Mouse (Mus musculus): ENCODE data around the gene Matn4. TPM values are rescaled to one million over a fixed set of nuclear protein-coding genes. Genes with fewer than 3 reads are reported as not detected.
A peak's percentile ranks its signal among the peaks of the same experiment; 100 is the strongest.
"Not testable (repeated sequence)": the region's sequence is repeated elsewhere in the genome, so short reads cannot be mapped to it uniquely, and the experiment has no call there.

Matn4 gene
- total RNA-seq, 2 experiments from 2014 or later, result 13.0 to 14.9 TPM

- intact Hi-C loops (cut with DNase I), result no loop called here
- no peak for DNase-seq (ENCODE audit: extremely low spot score in 1 of 2, low spot score in 2 of 2)
These were observed 21.1 kb downstream of the Matn4 start for GRCm38 (mm10) chr2:164383656-164384399.

DNA sequence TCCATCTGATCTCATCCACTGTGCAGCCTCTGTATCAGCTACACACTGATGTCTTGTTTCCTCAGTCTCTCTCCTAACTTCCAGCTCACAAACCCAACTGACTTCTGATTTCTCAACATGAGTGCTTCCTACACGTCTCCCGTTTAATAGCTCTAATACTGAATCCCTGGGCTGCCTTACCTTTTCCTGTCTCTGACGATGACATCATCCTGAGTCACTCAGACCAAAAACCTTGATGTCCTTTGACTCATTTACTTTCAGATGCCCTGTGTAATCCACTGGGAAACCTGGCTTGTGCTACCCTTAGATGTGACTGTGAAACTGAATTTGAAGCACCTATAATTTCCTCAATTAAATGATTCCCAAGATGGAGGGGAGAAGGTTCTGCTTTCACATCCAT is 22.0 kb downstream of the Matn4 start:
- no peak for DNase-seq (ENCODE audit: extremely low spot score in 1 of 2, low spot score in 2 of 2)
- intact Hi-C loops (cut with DNase I), result no loop called here

DNA sequence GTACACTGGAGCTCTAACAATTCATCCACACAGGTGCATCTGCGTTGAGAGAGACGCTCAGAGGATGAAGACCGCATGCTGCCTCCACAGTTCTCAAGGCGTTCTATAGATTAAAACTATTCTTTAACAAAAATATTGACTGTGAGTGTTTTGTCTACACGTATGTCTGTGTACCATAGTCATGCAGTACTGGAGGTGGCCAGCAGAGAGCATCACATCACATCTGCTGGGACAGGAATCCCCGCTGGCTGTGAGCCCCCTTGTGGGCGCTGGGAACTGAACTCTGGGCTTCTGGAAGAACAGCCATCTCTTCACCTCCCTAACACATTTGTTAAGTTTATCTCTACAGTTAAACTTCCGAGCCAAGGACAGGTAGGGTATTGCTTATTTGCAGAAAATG is 23.2 kb downstream of the Matn4 start:
- DNase-seq (ENCODE audit: extremely low spot score in 1 of 2, low spot score in 2 of 2), result no peak
- intact Hi-C loops (cut with DNase I), result no loop called here

DNA sequence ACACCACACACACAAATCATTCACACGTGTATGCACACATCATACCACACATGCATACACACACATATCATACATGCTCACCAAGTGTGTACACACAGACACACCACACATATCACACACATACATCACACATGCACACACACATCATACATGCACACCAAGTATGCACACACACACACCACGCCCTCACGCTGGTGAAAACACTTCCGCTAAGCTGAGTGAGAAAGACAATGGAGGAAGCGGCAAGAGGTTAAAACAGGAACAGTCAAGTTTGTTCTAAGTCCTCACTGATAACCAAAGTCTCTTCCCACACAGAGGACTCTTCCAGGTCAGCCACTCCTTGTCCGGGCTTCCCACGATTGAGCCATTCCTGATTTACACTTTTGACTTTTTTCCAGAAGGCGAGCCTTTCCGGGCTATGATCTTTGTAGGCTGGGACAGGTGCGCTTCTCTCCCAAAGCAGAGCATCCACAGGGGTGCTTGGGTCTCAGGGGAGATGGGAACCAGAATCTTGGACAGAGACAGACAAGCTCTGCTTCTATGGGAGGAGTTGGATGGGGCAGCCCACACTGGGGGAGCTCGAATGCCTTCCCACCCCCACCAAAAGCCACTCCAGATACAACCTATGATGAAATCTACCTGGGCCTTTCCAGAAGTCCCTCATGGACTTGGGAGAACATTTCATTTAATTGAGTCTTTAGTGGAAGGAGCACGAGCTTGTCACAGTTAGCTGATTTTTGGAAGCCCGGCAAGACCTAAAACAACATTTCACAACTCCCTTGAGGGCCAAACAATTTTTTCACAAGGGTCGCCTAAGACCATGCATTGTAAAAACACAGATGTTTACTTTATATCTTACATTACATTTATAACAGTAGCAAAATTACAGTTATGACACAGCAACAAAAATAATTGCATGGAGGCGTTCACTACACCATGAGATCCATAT is 27.2 kb downstream of the Matn4 start:
- intact Hi-C loops (cut with DNase I), result no loop called here
- no peak for DNase-seq (ENCODE audit: extremely low spot score in 1 of 2, low spot score in 2 of 2)

DNA sequence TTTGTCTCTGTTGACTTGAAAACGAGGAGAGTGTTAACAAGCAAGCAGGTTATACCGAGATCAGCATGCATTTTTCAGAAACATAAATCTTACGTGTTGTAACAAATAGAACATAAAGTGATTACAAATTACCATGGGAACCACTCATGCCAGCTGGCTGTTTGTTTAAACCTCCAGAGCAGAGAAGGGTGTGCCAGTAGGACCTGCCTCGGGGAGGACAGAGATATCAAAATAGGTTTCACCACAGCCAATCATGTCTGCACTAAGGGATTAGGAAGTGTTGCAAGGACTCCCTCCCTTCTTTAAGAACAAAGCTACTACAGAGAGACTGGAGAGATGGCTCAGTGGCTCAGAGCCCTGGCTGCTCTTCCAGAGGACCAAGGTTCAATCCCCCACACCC is 31.8 kb downstream of the Matn4 start:
- no peak for DNase-seq (ENCODE audit: extremely low spot score in 1 of 2, low spot score in 2 of 2)
- intact Hi-C loops (cut with DNase I), result no loop called here

DNA sequence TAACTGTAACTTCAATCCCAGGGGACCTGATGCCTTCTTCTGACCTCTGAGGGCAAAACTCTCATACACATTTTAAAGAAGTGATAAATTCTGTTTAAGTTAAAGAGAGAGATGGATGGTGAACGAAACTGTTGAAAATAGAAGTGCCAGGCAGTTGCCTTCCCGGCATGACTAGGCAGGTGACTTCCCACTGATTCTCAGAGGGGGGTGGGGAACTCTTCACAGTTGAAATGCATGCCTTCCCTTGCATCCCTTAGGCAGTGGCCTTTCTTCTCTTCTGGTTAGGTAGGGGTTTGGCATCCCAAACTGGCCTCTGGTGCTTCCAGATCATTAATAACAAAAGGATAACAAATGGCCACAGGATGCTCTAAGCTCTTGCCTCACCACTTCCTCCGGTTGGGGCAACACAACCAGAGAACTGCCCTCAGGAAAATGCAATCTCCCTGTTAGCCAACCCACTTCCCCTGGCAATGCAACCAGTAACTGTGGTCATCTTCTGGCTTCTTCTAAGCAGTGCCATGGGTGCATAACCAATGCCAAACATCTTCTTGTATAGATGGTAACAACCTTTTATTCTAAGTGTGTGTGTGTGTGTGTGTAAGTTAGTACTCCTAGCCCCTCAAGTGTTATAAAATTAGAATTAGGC is 32.4 kb downstream of the Matn4 start:
- no peak for DNase-seq (ENCODE audit: extremely low spot score in 1 of 2, low spot score in 2 of 2)
- intact Hi-C loops (cut with DNase I), result no loop called here

GRCm38 (mm10) chr2:164371371-164371770 is 33.6 kb downstream of the Matn4 start:
- intact Hi-C loops (cut with DNase I), result no loop called here
- DNase-seq (ENCODE audit: extremely low spot score in 1 of 2, low spot score in 2 of 2), result no peak

- intact Hi-C loops (cut with DNase I), result no loop called here
These were observed 36.3 kb downstream of the Matn4 start for GRCm38 (mm10) chr2:164368620-164369105.

GRCm38 (mm10) chr2:164366947-164367346 is 38.0 kb downstream of the Matn4 start:
- DNase-seq (ENCODE audit: extremely low spot score in 1 of 2, low spot score in 2 of 2), result no peak
- intact Hi-C loops (cut with DNase I), result no loop called here

More at GRCm38 (mm10) chr2:164368620-164369105, 36.3 kb downstream of the Matn4 start:
- DNase-seq (ENCODE audit: extremely low spot score in 1 of 2, low spot score in 2 of 2), result no peak

GRCm38 (mm10) chr2:164360974-164361657 is 43.8 kb downstream of the Matn4 start:
- no peak for DNase-seq (ENCODE audit: extremely low spot score in 1 of 2, low spot score in 2 of 2)
- intact Hi-C loops (cut with DNase I), result no loop called here

DNA sequence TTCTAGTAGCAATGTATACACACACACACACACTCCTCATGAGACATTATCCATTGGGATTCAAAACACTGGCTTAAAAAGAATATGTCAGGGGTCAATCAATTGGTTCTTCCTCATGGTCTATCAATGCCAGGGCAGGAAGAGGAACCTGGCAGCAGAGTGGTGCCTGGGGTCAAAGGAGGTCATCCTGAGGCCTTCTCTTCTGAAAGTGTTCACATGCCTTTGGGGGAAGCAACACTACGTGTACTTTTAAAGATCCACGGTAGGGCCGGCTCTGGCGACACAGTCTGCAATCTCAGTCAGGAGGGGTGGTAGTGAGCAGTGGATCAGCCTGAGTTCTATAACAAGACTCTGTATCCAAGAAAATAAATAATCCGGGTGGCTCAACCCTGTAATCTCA is 45.3 kb downstream of the Matn4 start:
- no peak for DNase-seq (ENCODE audit: extremely low spot score in 1 of 2, low spot score in 2 of 2)

DNA sequence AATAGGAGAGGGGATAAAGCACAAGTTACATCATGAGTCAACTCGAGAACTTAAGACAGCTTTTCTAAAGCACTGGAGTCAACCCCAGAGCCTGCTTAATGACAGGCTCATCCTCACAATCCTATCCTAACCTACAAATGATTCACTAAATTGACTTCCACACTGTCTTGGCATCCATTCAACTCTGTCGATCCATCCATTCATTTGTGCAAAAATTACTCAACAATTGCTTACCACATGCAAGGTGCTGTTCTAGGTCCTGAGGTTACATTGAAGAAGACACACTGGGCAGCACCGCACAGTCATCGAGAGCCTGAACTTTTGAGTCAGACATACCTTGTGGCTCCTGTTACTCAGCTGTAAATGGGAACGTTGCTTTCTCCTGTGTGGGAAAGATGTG is 45.9 kb downstream of the Matn4 start:
- DNase-seq (ENCODE audit: extremely low spot score in 1 of 2, low spot score in 2 of 2), result no peak

More for the DNA sequence above, 45.3 kb downstream of the Matn4 start:
- intact Hi-C loops (cut with DNase I), result no loop called here

GRCm38 (mm10) chr2:164358373-164358772 is 46.6 kb downstream of the Matn4 start:
- intact Hi-C loops (cut with DNase I), result no loop called here

More for the DNA sequence above, 45.9 kb downstream of the Matn4 start:
- intact Hi-C loops (cut with DNase I), result no loop called here

DNA sequence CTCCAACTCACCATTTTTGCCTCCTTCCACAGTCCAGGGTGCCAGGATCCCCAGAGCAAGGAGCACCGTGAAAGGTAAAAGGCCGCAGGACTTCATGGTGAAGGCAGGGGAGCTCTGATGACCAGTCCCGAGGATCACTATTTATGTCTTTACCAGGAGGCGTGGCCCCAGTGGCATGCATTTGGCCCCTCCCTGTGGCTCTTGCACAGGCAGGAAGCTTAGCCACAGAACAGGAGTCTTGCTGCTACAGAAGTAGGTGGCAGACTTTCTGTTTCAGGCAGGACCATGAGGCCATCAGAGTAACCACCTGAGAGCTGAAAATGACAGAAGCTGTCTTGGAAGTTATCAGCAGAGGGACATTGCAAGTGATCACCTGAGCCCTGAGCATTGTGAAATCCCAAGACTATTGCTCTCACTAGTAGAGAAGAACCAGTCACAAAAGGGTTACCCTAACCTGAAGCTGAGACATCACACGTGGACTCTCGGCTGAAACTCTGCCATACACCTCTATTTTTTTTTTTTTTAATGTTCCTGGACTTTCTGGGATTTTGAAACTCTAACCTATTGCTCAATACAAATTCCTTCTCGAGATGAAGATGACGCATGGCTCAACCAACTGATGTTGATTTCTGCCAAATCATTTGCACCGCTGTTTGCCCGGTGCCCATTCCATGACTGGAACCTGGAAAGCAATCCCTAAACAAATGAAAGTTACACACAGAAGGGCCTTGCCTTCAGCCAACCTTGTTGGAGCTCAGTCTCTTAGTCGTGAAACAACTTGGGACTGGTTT is 48.6 kb downstream of the Matn4 start:
- intact Hi-C loops (cut with DNase I), result no loop called here
- no peak for DNase-seq (ENCODE audit: extremely low spot score in 1 of 2, low spot score in 2 of 2)

More at GRCm38 (mm10) chr2:164358373-164358772, 46.6 kb downstream of the Matn4 start:
- DNase-seq (ENCODE audit: extremely low spot score in 1 of 2, low spot score in 2 of 2), result no peak

- intact Hi-C loops (cut with DNase I), result no loop called here
- no peak for DNase-seq (ENCODE audit: extremely low spot score in 1 of 2, low spot score in 2 of 2)
These were observed 51.6 kb downstream of the Matn4 start for GRCm38 (mm10) chr2:164353356-164353755.

GRCm38 (mm10) chr2:164352697-164353096 is 52.3 kb downstream of the Matn4 start:
- intact Hi-C loops (cut with DNase I), result no loop called here
- no peak for DNase-seq (ENCODE audit: extremely low spot score in 1 of 2, low spot score in 2 of 2)

- peak in 1 of 2 experiments; percentile 5 for DNase-seq (ENCODE audit: extremely low spot score in 1 of 2, low spot score in 2 of 2)
- intact Hi-C loops (cut with DNase I), result no loop called here
These were observed 56.0 kb downstream of the Matn4 start for GRCm38 (mm10) chr2:164348980-164349379.

- DNase-seq (ENCODE audit: extremely low spot score in 1 of 2, low spot score in 2 of 2); intact Hi-C loops (cut with DNase I): not testable (repeated sequence)
These were observed 57.3 kb downstream of the Matn4 start for GRCm38 (mm10) chr2:164347697-164348096.
